8 mouse cellular contexts compared by ENCODE assay signal in genomic region chr6:37463517-37464482, GRCm38 (mm10). TPM values are rescaled to one million over a fixed set of nuclear protein-coding genes. Genes with fewer than 3 reads are reported as not detected.
A peak's percentile ranks its signal among the peaks of the same experiment; 100 is the strongest.
DNase-seq lines count a peak whose midpoint lies in the region; ATAC-seq lines count a peak whose summit lies in the region.
"Not testable (repeated sequence)": the region's sequence is repeated elsewhere in the genome, so short reads cannot be mapped to it uniquely, and the experiment has no call there.

No protein-coding gene starts in this region.

- not testable (repeated sequence) for H3K27me3 ChIP-seq in liver, embryonic 15.5 days; stomach, embryonic 14.5 days (ENCODE audit: control insufficient read depth, insufficient read depth, low read length)

- H3K27ac ChIP-seq in liver, embryonic 15.5 days (replicated peaks): peak overlapping the region; percentile 63
- not testable (repeated sequence) for H3K27ac ChIP-seq in stomach, embryonic 14.5 days (ENCODE audit: low read length)

- peak overlapping the region; percentile 54 for H3K4me3 ChIP-seq in liver, embryonic 15.5 days (replicated peaks)
- H3K4me3 ChIP-seq in stomach, embryonic 14.5 days (ENCODE audit: low read depth, low read length): peak overlapping the region; percentile 37

- ATAC-seq in frontal cortex, adult (ENCODE audit: low TSS enrichment): peak; percentile 98
- peak; percentile 87 for ATAC-seq in liver, embryonic 15.5 days (ENCODE audit: insufficient read depth)
- ATAC-seq in stomach, embryonic 14.5 days (ENCODE audit: insufficient number of reproducible peaks, insufficient read depth, low FRiP score, low read depth): peak; percentile 93

- DNase-seq in ES-CJ7 (ENCODE audit: low read depth, low spot score): peak; percentile 88
- peak; percentile 80 for DNase-seq in cerebellum, adult 9-10 months
- DNase-seq in heart, postnatal 4 days: peak; percentile 52
- DNase-seq in kidney, postnatal 36 days: peak; percentile 52 to 76
- peak; percentile 92 for DNase-seq in naive thymus-derived CD4-positive, alpha-beta T cell, adult 2 months (ENCODE audit: low read depth)

- not testable (repeated sequence) for H3K4me1 ChIP-seq in liver, embryonic 15.5 days (replicated peaks); stomach, embryonic 14.5 days (ENCODE audit: control insufficient read depth, insufficient read depth, low read length)

- H3K4me2 ChIP-seq in liver, embryonic 15.5 days: peak overlapping the region; percentile 65
- peak overlapping the region; percentile 26; the same call in 1 of the 2 replicates for H3K4me2 ChIP-seq in stomach, embryonic 14.5 days (replicated peaks; ENCODE audit: low read depth, low read length)

- H3K36me3 ChIP-seq in liver, embryonic 15.5 days (replicated peaks); stomach, embryonic 14.5 days (ENCODE audit: control insufficient read depth, insufficient read depth, low read length): not testable (repeated sequence)

- not testable (repeated sequence) for H3K9me3 ChIP-seq in liver, embryonic 15.5 days (replicated peaks); stomach, embryonic 14.5 days (ENCODE audit: control insufficient read depth, low read depth, low read length)

- WGBS in liver, embryonic 15.5 days (ENCODE audit: insufficient replicate concordance): 2% methylated on average over 7 of the region's 25 CpGs
- WGBS in stomach, embryonic 14.5 days: under 1% methylated on average over 6 of the region's 25 CpGs

- H3K9ac ChIP-seq in liver, embryonic 15.5 days; stomach, embryonic 14.5 days (replicated peaks; ENCODE audit: low read depth, low read length): not testable (repeated sequence)

RNA-seq across cellular contexts. Expression of gene Creb3l2, which starts 21.9 kb away (rescaled TPM):
- total RNA-seq in heart, postnatal 4 days (2021): 10 to 100 TPM; 61.7 to 66.7 TPM
- 3.0 and 3.8 TPM in 2 replicates for polyA plus RNA-seq in liver, embryonic 15.5 days (2015; fragmentation: Nextera tagmentation; extraction: Ambion mirVana)
- polyA plus RNA-seq in stomach, embryonic 14.5 days (2014; fragmentation: Nextera tagmentation; extraction: Ambion mirVana): 28.7 and 29.6 TPM in 2 replicates
